Mouse (Mus musculus) megakaryocyte, adult 5-6 weeks (primary cell): ENCODE results near the gene Hoxa9. TPM values are rescaled to one million over a fixed set of nuclear protein-coding genes. Genes with fewer than 3 reads are reported as not detected.

Source experiments
- ATAC-seq: 2 replicates; pipeline ENCODE4 v1.8.0; 2016; ENCODE audit warnings: mild to moderate bottlenecking, inconsistent platforms; ENCODE audit not compliant: poor library complexity, severe bottlenecking
- total RNA-seq, 2 experiments: library from RNA; stranded (forward) in 1 of 2; stranded (reverse) in 1 of 2; fragments of 153-499, 151-499 nt in 1 of 2; fragments of 221-1000, 200-1000 nt in 1 of 2; gene quantifications; 2 replicates each; pipeline versions ENCODE4 v1.2.3 to v1.2.4; 2015 to 2017

Gene Hoxa9
- total RNA-seq, 2 experiments from 2014 or later, result 0.36 to 1.5 TPM

DNA sequence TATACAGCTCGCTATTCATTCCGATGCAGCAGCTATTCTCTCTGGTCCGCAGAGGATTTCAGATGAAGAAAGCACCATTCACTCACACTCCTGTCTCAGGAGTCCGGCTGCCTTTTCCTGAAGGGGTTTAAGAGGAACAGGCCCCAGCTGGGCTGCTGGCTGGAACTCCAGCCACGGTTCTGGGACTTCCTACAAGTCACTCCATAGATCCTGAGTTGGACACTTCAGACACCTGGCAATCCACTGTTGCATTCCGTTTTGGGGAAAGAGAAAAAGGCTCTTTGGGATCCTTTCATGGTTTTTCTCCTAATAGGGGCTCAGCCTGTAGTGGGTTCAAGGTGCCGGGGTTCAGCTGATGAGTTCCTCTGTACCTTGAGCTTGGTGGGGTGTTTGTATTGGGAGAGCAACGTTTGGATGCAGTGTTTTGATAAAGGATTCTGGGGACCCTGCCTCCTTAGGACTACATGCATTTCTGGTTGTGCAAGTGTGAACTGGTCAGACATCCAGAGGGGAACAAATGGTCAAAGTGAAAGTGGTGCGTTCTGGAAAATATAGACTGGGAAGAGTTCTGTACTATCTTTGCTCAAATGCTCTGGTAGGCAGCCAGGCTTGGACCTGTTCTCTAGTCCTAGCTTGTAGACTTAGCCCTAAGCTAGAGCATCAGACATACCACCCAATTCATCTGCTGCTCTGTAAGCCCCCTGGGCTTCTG lies 31.0 kb upstream of the Hoxa9 start:
- no peak for ATAC-seq

- ATAC-seq, result no peak
Measured at GRCm38 (mm10) chr6:52260654-52261575, 30.0 kb upstream of the Hoxa9 start, which contains the start of gene Hoxa13. Hoxa13 (minus strand) TSS chr6:52260880.

GRCm38 (mm10) chr6:52259811-52260261 lies 28.9 kb upstream of the Hoxa9 start:
- ATAC-seq, result no peak

GRCm38 (mm10) chr6:52259081-52259790 lies 28.3 kb upstream of the Hoxa9 start:
- no peak for ATAC-seq

- ATAC-seq, result peak; percentile 64
Measured at GRCm38 (mm10) chr6:52256956-52257355, 26.1 kb upstream of the Hoxa9 start.

GRCm38 (mm10) chr6:52253511-52254500 lies 22.9 kb upstream of the Hoxa9 start:
- ATAC-seq, result no peak; the same call in 1 of the 2 replicates

GRCm38 (mm10) chr6:52252775-52253376 lies 22.0 kb upstream of the Hoxa9 start:
- no peak for ATAC-seq

DNA sequence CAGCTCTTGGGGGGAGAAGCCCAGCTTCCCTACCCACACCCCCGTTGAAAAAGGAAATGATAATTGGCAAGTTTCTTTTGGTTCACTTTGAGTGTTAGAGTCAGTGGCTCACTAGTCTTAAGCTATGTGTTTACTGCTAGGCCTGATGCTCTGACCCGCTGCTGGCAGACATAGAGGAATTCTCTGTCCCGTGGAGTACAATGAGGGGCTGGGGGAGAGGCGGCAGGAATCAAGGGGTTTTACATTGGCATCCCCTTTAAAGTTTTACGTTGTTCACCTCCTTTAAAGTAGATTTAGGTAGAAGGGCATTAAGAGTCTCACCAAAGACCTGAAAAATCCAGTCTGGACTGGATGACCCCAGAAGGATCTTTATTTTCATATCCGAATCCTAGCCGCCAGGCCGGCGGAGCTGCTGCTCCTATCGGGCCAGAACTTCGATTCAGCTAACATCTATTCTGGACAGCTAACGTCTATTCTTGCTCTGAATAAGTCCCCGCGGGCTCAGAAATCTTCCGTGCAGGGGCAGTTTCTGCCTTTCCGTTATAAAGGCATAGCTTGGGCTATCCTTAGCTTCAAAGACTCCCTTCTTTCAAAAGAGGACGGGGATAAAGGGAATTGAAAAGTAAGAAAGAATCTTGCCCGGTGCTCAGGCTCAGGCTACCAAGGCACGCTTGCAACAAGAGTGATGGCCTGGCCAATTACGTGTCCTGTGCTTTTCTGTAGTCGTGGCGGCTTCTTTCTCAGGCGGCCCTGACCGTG lies 21.3 kb upstream of the Hoxa9 start:
- ATAC-seq, result no peak

GRCm38 (mm10) chr6:52251177-52251879 lies 20.4 kb upstream of the Hoxa9 start:
- no peak for ATAC-seq

DNA sequence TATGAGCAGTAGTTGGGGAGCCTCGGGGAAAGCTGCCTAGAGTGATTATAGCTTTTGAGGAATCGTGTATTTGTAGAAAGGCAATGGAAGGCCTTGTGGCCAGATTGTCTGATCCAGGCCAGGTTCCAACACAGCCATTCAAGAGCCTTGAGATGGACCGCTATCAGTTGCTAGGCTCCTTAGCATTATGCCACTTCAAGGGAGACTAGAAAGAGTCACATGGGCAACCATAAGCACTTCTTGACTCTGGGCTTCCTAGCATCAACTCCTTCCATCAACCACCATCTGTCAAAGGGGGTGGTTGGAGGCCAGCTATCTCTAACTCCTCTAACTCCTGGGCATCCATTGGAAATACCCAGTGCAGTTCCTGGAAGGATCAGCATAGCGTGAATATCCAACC lies 18.9 kb upstream of the Hoxa9 start:
- ATAC-seq, result no peak

GRCm38 (mm10) chr6:52249415-52249738 lies 18.5 kb upstream of the Hoxa9 start:
- ATAC-seq, result no peak

- ATAC-seq, result no peak
Measured at GRCm38 (mm10) chr6:52248638-52249414, 17.9 kb upstream of the Hoxa9 start.

DNA sequence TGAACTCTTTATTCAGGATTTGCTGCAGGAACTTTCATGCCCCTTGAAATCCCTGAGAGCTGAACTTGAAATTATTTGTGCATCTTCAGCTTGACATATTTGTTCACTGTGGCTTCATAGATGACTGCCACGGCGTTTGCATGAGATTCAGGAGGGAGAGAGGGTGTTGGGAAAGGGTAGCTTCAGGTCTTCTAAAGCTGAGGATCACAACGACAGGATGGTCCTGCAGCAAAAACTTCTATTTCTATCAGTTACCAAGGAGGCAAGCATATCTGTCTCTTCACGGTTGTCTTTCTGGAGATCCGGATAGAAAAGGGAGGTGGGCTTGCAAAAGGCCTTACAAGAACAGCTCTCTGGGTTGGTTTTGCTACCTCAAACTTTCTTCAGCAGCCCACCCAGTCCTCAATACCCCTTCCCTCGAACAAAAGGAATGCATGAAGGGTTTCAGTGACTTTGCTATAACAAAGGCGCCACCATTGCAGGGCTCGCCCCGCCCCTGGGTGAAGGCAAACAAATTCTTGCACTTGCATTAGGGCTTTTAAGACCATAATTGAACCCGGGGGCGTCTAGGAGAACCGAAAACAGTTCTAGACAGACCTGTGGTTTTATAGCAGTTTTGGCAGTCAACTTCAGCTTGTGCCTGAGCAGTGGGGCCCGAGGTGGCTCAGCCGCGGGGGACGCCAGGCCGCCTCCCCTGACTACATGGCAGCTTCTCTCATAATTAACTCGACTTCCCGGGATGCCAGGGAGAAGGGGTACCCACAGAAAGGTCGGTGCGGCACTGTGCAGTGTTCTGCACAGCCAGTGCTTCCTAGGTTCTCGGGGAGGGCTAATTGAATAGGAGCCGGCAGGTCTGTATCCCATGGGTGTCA lies 17.1 kb upstream of the Hoxa9 start:
- no peak for ATAC-seq

DNA sequence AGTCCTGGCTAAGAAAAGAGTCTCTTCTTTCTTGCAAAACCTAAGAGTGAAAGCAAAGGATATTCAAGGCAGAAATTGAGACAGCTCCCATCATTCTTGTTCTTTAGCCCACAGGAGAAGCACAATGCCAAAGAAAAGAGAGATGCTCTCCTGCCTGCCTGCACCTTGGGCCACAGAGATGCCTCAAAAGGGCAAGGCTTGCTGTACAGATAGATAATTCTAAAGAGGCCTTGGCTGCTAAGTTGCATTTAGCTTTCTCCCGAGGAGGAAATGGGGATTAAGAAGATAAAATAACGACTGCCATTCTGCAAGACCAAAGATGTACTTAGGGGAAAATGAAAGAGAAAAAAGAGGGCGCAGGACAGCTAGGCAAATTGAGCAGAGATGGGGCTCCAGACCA lies 16.0 kb upstream of the Hoxa9 start:
- ATAC-seq, result no peak

GRCm38 (mm10) chr6:52246403-52246803 lies 15.5 kb upstream of the Hoxa9 start:
- ATAC-seq, result peak; percentile 44

DNA sequence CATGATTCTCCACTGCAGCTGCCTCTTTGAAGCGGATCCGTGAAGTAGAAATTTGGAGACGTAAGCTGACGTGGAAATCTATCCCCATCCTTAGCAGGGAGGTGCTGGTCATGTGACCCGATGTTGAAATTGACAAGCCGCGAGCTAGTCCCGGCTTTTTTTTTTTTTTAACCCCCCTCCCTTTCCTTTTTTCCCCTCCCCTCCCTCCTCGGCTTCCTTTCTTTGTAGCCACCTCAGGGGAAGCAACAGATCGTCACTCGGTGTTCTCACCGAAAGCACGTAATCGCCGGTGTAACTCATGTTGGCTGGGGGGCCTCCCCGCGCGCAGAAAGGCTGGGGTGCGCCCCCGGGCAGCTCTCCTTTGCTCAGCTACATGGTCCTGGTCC lies 14.9 kb upstream of the Hoxa9 start, which contains the start of gene Hoxa11:
Gene Hoxa11 (minus strand): TSS at position 54 of the 386 bp plus-strand sequence.
- no peak for ATAC-seq
